Mouse (Mus musculus): Measurements from ENCODE around the gene Psme2b. TPM values are rescaled to one million over a fixed set of nuclear protein-coding genes. Genes with fewer than 3 reads are reported as not detected.
"Not testable (repeated sequence)": the region's sequence is repeated elsewhere in the genome, so short reads cannot be mapped to it uniquely, and the experiment has no call there.

The Psme2b gene
- polyA plus RNA-seq, 1 experiment from 2014 or later: 4.2 TPM

DNA sequence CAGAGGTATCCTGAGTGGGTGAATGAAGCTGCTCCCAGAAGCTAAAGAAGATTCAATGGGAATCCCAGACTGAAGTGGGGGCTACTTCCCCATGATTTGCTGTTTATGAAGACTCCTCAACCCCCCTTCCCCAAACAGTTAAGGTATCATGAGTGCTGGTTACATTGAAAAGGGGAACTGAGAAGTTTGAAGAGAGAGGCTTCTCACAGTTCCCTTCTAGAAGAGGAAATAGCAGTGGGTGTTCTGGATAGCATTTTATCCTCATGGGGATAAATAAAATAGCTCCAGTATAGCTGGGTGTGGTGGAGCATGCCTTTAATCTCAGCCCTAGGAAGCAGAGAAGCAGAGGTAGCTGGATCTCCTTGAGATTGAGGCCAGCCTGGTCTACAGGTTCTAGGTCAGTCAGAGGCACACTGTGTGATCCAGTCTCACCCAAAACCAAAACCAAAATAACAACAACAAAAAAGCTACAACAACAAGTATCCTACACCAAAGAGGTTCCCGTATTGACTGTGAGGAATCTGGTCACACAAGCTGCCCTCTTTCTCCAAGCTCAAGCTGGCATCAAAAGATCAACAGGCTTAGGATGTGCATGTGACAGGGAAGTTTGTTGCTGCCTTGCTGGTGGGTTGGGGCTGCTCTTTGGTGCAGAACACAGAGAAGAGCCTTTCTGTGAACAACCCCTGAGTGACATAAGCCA lies 32.4 kb upstream of the Psme2b start, which contains the start of gene Olfr56:
Olfr56 (plus strand) TSS at position 650 of the 700 bp plus-strand sequence.
- H3K9me3 ChIP-seq (ENCODE audit: low read length); H3K27ac ChIP-seq (ENCODE audit: low read depth); H3K27me3 ChIP-seq (ENCODE audit: insufficient read depth, low read length); DNase-seq; H3K36me3 ChIP-seq (replicated peaks; ENCODE audit: insufficient read depth, low read length); H3K9ac ChIP-seq (replicated peaks); H3K4me3 ChIP-seq (ENCODE audit: low read depth, low read length); H3K4me1 ChIP-seq (ENCODE audit: insufficient read depth); H3K4me2 ChIP-seq (ENCODE audit: low read depth, low read length): not testable (repeated sequence)
- peak; percentile 53 for ATAC-seq
- WGBS (ENCODE audit: insufficient replicate concordance): no CpG with 5 or more reads among the region's 1 CpGs

DNA sequence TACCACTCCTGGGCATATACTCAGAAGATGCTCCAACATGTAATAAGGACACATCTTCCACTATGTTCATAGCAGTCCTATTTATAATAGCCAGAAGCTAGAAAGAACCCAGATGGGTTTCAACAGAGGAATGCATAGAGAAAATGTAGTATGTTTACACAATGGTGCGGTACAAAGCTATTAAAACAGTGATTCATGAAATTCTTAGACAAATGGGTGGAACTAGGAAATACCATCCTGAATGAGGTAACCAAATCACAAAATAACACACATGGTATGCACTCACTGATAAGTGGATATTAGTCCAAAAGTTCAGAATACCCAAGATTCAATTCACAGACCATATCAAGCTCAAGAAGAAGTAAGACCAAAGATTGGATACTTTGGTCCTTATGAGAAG lies 28.7 kb upstream of the Psme2b start:
- H3K4me1 ChIP-seq (ENCODE audit: insufficient read depth); H3K27me3 ChIP-seq (ENCODE audit: insufficient read depth, low read length); ATAC-seq; DNase-seq; H3K9ac ChIP-seq (replicated peaks); H3K4me2 ChIP-seq (ENCODE audit: low read depth, low read length); H3K9me3 ChIP-seq (ENCODE audit: low read length); H3K27ac ChIP-seq (ENCODE audit: low read depth); H3K4me3 ChIP-seq (ENCODE audit: low read depth, low read length); H3K36me3 ChIP-seq (replicated peaks; ENCODE audit: insufficient read depth, low read length): not testable (repeated sequence)
- no CpG with 5 or more reads among the region's 1 CpGs for WGBS (ENCODE audit: insufficient replicate concordance)

DNA sequence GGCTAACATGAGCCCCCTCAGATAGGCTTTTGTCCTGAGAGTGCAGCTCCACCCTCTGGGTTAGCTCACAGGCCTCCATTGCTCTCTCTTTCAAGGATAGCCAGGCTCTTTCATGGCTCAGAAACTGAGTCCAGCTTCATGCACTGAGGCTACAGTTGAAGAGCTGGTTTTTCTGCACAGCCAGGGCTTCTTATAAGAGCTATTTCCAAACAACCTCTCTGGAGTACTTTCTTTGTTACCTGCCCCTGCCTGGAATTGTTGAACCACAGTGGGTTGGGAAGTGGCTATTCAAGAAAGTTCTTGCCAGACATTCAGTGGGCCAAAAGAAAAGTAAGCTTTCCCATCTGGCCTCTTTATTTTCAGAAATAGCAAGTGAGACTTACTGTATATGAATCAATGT lies 6.7 kb downstream of the Psme2b start:
- not testable (repeated sequence) for H3K27me3 ChIP-seq (ENCODE audit: insufficient read depth, low read length); H3K4me2 ChIP-seq (ENCODE audit: low read depth, low read length); H3K27ac ChIP-seq (ENCODE audit: low read depth); DNase-seq; H3K4me3 ChIP-seq (ENCODE audit: low read depth, low read length); H3K9ac ChIP-seq (replicated peaks); H3K9me3 ChIP-seq (ENCODE audit: low read length); H3K4me1 ChIP-seq (ENCODE audit: insufficient read depth); ATAC-seq; H3K36me3 ChIP-seq (replicated peaks; ENCODE audit: insufficient read depth, low read length)

DNA sequence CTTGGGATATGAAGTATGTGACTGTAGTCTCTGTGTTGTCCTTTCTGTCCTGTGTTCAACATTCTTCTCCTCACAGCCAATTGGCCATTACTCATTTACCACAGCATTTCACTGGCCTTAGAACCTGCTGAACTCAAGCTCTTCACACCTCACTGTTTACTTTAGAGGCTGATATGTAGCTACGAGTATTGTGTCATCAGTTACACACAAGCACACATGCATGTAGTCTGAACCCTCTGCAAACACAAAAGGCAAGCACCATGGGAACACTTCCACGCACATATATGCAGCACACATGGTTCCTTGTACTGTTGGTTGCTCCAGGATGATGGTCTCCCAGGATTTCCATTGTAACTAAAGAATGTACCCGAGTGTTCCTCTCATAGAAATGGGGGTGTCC lies 10.7 kb downstream of the Psme2b start:
- not testable (repeated sequence) for H3K4me1 ChIP-seq (ENCODE audit: insufficient read depth); H3K36me3 ChIP-seq (replicated peaks; ENCODE audit: insufficient read depth, low read length); H3K4me3 ChIP-seq (ENCODE audit: low read depth, low read length); H3K9me3 ChIP-seq (ENCODE audit: low read length); H3K27me3 ChIP-seq (ENCODE audit: insufficient read depth, low read length); H3K27ac ChIP-seq (ENCODE audit: low read depth); H3K9ac ChIP-seq (replicated peaks); H3K4me2 ChIP-seq (ENCODE audit: low read depth, low read length); DNase-seq
- 0 out of 2 replicates have a peak, but pooled peaks have one; percentile 36 for ATAC-seq
- WGBS (ENCODE audit: insufficient replicate concordance): no CpG with 5 or more reads among the region's 3 CpGs

DNA sequence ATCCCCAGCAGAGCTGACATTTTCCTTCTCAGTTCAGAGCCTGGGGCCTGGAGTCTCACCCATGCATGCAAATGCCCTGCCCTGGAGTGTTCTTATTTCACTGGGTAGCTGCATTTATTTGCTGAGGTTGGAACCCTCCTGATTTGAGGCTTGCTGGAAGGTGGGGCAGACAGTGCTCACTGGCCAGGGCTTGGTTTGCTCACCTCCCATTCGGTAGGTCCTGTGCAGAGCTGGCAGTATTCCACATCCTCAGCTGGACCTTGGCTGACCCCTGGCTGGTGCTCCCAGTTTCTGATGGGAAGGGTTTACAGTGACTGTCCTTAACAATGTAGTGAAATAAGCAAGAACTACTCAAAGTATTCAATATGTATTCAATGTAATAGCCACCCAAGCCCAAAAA lies 12.1 kb downstream of the Psme2b start:
- not testable (repeated sequence) for H3K9ac ChIP-seq (replicated peaks)
- 9% methylated on average over 1 of the region's 1 CpGs for WGBS (ENCODE audit: insufficient replicate concordance)

DNA sequence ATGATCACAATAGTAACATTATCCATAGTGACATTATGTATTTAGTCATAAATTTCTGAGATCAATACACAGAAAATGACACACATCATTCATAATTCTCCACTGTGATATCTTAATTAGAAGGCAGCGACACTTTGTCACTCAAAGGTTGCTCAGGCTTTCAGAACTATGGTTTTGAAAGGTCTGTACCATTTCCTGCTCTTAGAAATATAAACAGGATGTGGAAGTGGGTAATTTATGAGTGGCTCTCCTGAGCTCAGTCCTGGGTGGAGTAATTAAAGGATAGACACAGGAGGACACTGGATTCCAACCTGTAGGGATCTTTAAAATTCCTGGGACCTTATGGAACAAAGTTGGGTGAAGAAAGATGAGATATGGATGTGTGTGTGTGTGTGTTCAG lies 12.6 kb downstream of the Psme2b start:
- DNase-seq; ATAC-seq; H3K27ac ChIP-seq (ENCODE audit: low read depth); H3K27me3 ChIP-seq (ENCODE audit: insufficient read depth, low read length); H3K36me3 ChIP-seq (replicated peaks; ENCODE audit: insufficient read depth, low read length); H3K4me1 ChIP-seq (ENCODE audit: insufficient read depth); H3K4me2 ChIP-seq (ENCODE audit: low read depth, low read length); H3K4me3 ChIP-seq (ENCODE audit: low read depth, low read length); H3K9ac ChIP-seq (replicated peaks); H3K9me3 ChIP-seq (ENCODE audit: low read length): not testable (repeated sequence)
- 43% methylated on average over 1 of the region's 1 CpGs for WGBS (ENCODE audit: insufficient replicate concordance)

More for the DNA sequence above, 12.1 kb downstream of the Psme2b start:
- not testable (repeated sequence) for H3K27ac ChIP-seq (ENCODE audit: low read depth); H3K9me3 ChIP-seq (ENCODE audit: low read length); H3K4me1 ChIP-seq (ENCODE audit: insufficient read depth); H3K4me3 ChIP-seq (ENCODE audit: low read depth, low read length); H3K4me2 ChIP-seq (ENCODE audit: low read depth, low read length); ATAC-seq; DNase-seq; H3K27me3 ChIP-seq (ENCODE audit: insufficient read depth, low read length); H3K36me3 ChIP-seq (replicated peaks; ENCODE audit: insufficient read depth, low read length)

DNA sequence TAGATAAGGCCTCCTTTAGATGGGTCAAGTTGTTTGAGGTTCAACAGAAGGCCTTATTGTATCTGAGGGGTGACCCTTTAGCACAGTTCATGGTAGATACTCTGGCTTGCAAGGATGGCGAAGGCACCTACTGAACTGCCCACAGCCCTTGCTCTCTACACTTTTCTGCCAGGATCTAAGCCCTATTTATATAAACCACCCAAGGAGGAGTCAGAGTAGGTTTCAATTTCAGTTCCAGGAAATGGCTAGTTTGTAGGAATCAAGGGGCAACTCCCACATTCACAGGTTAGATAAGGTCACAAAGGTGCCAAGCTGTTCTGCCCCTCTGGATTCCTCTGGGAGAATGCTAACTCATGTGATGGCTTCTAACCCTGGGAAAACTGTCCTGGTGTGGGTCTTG lies 17.9 kb downstream of the Psme2b start:
- not testable (repeated sequence) for H3K4me3 ChIP-seq (ENCODE audit: low read depth, low read length); H3K36me3 ChIP-seq (replicated peaks; ENCODE audit: insufficient read depth, low read length); DNase-seq; H3K9ac ChIP-seq (replicated peaks); ATAC-seq; H3K4me1 ChIP-seq (ENCODE audit: insufficient read depth); H3K27ac ChIP-seq (ENCODE audit: low read depth); H3K4me2 ChIP-seq (ENCODE audit: low read depth, low read length); H3K27me3 ChIP-seq (ENCODE audit: insufficient read depth, low read length); H3K9me3 ChIP-seq (ENCODE audit: low read length)
- 86% methylated on average over 1 of the region's 1 CpGs for WGBS (ENCODE audit: insufficient replicate concordance)

DNA sequence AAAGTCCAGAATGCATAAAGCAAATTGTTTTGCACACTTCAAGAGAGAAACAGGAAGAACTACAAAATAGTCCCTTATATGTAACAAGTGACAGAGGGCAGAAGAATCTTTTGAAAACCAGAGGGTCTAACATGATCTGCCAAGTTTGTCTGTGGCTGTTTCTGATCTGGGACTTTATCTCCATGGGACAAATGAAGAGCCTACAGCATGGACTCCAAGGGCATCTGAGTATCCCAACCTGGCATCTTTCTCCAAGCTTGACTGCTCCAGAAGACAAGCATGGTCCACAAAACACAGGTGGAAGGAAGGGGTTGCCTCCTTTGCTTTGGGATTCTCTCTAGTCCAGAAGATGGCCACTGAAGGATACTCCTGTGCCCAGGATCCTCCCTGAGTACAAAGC lies 19.6 kb downstream of the Psme2b start:
- not testable (repeated sequence) for ATAC-seq

DNA sequence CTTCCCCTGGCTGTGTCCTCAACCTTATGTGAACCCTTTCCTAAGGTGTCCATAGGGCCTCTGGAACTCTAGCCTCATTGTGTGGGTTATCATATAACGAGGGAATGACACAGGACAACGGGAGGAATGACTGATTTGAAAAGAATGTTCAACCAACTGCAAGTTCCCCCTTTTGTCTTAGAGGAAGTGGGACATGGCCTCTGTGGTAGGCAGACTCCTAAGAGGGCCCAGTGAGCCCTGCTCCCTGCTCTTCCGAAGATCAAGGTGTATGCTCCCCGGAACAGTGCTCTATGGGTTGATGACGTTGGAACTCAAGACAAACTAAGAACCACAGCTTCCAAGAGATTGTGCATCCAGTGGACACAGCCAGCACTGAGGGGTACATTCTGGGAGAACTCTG lies 22.2 kb downstream of the Psme2b start:
- not testable (repeated sequence) for H3K9ac ChIP-seq (replicated peaks); H3K4me1 ChIP-seq (ENCODE audit: insufficient read depth); H3K9me3 ChIP-seq (ENCODE audit: low read length); ATAC-seq; H3K4me3 ChIP-seq (ENCODE audit: low read depth, low read length); H3K27ac ChIP-seq (ENCODE audit: low read depth); H3K4me2 ChIP-seq (ENCODE audit: low read depth, low read length); H3K36me3 ChIP-seq (replicated peaks; ENCODE audit: insufficient read depth, low read length); DNase-seq; H3K27me3 ChIP-seq (ENCODE audit: insufficient read depth, low read length)
- 38% methylated on average over 5 of the region's 5 CpGs for WGBS (ENCODE audit: insufficient replicate concordance)

More for the DNA sequence above, 19.6 kb downstream of the Psme2b start:
- not testable (repeated sequence) for H3K27me3 ChIP-seq (ENCODE audit: insufficient read depth, low read length); H3K4me2 ChIP-seq (ENCODE audit: low read depth, low read length); H3K4me3 ChIP-seq (ENCODE audit: low read depth, low read length); DNase-seq; H3K9me3 ChIP-seq (ENCODE audit: low read length); H3K9ac ChIP-seq (replicated peaks); H3K4me1 ChIP-seq (ENCODE audit: insufficient read depth); H3K27ac ChIP-seq (ENCODE audit: low read depth); H3K36me3 ChIP-seq (replicated peaks; ENCODE audit: insufficient read depth, low read length)
